Mouse (Mus musculus): Measurements from ENCODE around the gene Nudt3. TPM values are rescaled to one million over a fixed set of nuclear protein-coding genes. Genes with fewer than 3 reads are reported as not detected.
A peak's percentile ranks its signal among the peaks of the same experiment; 100 is the strongest.

The Nudt3 gene
- polyA plus RNA-seq, 1 experiment from 2014 or later: 227 TPM

DNA sequence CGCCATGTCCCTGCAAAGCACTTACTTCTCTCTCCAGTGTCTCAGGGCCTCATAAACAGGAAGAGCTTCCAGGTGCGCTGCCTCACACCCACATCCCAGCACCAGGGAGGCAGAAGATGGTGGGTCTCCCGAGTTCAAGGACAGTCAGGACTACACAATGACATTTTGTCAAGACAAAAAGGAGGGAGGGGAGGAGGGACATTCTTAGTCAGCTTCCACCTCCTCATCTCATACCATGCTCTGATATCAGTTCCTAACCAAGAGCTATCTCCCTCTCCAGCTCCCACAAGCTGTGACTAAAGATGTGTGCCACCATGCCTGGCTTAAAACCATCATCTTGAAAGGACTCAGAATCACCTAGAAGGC is 11.8 kb downstream of the Nudt3 start:
- H3K4me2 ChIP-seq (replicated peaks): no peak overlapping the region
- ATAC-seq: no peak
- H3K27me3 ChIP-seq: no peaks in the 10 kb centered on the region
- H3K9ac ChIP-seq (replicated peaks): no peak overlapping the region
- H3K4me1 ChIP-seq (replicated peaks): peaks cover 50% of the 10 kb centered on the region
- WGBS: 76% methylated on average over 3 of the region's 3 CpGs
- no peaks in the 10 kb centered on the region for H3K9me3 ChIP-seq
- no peak overlapping the region; the same call in 1 of the 2 replicates for H3K27ac ChIP-seq
- H3K36me3 ChIP-seq: peaks cover 12% of the 10 kb centered on the region; the same call in 1 of the 2 replicates
- H3K4me3 ChIP-seq (replicated peaks): no peak overlapping the region

- peaks cover 57% of the 10 kb centered on the region for H3K4me1 ChIP-seq (replicated peaks)
- 0 out of 2 replicates have a peak, but pooled peaks cover 10% of the 10 kb centered on the region for H3K36me3 ChIP-seq
- no peak overlapping the region; the same call in 1 of the 2 replicates for H3K27ac ChIP-seq
- H3K9me3 ChIP-seq: no peaks in the 10 kb centered on the region
- 82% methylated on average over 10 of the region's 10 CpGs for WGBS
- no peak overlapping the region for H3K9ac ChIP-seq (replicated peaks)
- H3K4me3 ChIP-seq (replicated peaks): no peak overlapping the region
- no peak overlapping the region for H3K4me2 ChIP-seq (replicated peaks)
- H3K27me3 ChIP-seq: no peaks in the 10 kb centered on the region
- ATAC-seq: no peak
Measured at GRCm38 (mm10) chr17:27610679-27611518, 12.4 kb downstream of the Nudt3 start.

- WGBS: 91% methylated on average over 7 of the region's 7 CpGs
- no peaks in the 10 kb centered on the region for H3K27me3 ChIP-seq
Measured at GRCm38 (mm10) chr17:27609576-27609975, 13.7 kb downstream of the Nudt3 start.

DNA sequence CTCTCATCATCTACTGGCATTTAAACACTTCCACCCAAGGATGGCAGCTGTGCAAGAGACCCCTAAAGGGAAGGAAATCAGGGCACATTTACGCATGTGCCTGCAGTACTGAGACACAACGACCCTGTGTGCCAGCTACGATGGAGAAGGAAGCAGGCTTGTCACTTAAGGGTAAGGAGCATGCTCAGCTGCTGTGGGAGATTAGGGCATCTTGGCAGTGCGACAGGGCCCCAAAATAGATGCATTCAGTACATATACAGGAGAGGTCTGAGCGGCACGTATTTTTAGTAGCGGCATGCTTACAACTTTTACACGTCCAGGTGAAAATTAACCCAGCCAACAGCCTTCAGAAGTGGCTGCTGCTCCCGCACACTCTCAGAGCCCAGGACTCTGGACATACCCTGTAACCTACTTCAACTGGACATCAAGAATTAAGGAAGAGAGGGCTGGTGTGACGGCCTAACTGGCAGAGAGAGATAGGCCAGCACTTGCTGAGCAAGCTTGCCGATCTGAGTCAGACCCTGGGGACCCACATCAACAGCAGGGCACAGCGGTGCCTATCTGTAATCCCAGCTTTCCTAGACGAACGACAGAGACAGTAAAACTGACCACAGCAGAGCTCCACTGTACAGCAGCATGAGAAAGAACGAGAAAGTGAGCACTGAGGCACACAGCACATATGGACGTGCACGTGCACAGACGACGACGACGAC is 19.6 kb downstream of the Nudt3 start:
- Histone ChIP-seq H3K27me3 (no peaks in the 10 kb centered on the region), H3K9me3 (no peaks in the 10 kb centered on the region), H3K27ac (peak overlapping the region; percentile 44; the same call in 1 of the 2 replicates), H3K4me2 (replicated peaks) (no peak overlapping the region), H3K4me1 (replicated peaks) (peaks cover 66% of the 10 kb centered on the region), H3K4me3 (replicated peaks) (no peak overlapping the region), H3K9ac (replicated peaks) (no peak overlapping the region), H3K36me3 (peaks cover 11% of the 10 kb centered on the region; the same call in 1 of the 2 replicates)
- no peak for ATAC-seq
- WGBS: 79% methylated on average over 21 of the region's 21 CpGs

More at GRCm38 (mm10) chr17:27609576-27609975, 13.7 kb downstream of the Nudt3 start:
- H3K9ac ChIP-seq (replicated peaks): no peak overlapping the region
- no peak for ATAC-seq
- no peaks in the 10 kb centered on the region for H3K9me3 ChIP-seq
- H3K4me2 ChIP-seq (replicated peaks): no peak overlapping the region
- H3K4me1 ChIP-seq (replicated peaks): peaks cover 59% of the 10 kb centered on the region
- no peak overlapping the region for H3K4me3 ChIP-seq (replicated peaks)
- H3K36me3 ChIP-seq: 0 out of 2 replicates have a peak, but pooled peaks cover 10% of the 10 kb centered on the region
- no peak overlapping the region for H3K27ac ChIP-seq

DNA sequence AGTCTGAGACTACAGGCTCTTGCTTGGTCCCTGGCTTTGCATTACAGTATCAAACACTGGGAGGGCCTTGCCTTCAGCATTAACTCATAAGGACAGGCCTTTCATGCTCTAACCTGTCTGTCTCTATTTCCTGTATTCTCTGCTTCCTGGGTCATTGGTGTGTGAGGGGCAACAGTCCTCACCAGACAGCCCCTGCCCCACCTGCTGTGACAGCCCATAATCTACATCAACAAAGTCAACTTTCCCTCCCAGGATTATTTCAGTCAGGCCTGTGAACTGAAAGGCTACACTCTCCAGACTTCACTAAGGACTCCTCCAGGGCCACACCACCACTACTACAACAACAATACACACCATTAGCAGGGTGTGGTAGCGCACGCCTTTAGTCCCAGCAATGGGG is 20.3 kb downstream of the Nudt3 start:
- 98% methylated on average over 2 of the region's 2 CpGs for WGBS
- H3K9me3 ChIP-seq: no peaks in the 10 kb centered on the region
- H3K4me3 ChIP-seq (replicated peaks): no peak overlapping the region
- ATAC-seq: no peak
- H3K36me3 ChIP-seq: peaks cover 7% of the 10 kb centered on the region; the same call in 1 of the 2 replicates
- H3K27ac ChIP-seq: no peak overlapping the region
- no peaks in the 10 kb centered on the region for H3K27me3 ChIP-seq
- H3K4me2 ChIP-seq (replicated peaks): no peak overlapping the region
- no peak overlapping the region for H3K9ac ChIP-seq (replicated peaks)
- peaks cover 66% of the 10 kb centered on the region for H3K4me1 ChIP-seq (replicated peaks)

GRCm38 (mm10) chr17:27600869-27601268 is 22.4 kb downstream of the Nudt3 start:
- peaks cover 18% of the 10 kb centered on the region for H3K36me3 ChIP-seq
- H3K4me3 ChIP-seq (replicated peaks): no peak overlapping the region
- WGBS: 68% methylated on average over 5 of the region's 5 CpGs
- H3K27me3 ChIP-seq: no peaks in the 10 kb centered on the region
- no peaks in the 10 kb centered on the region for H3K9me3 ChIP-seq
- H3K4me1 ChIP-seq (replicated peaks): peaks cover 56% of the 10 kb centered on the region
- H3K4me2 ChIP-seq (replicated peaks): no peak overlapping the region
- H3K27ac ChIP-seq: peak overlapping the region; percentile 19; the same call in 1 of the 2 replicates
- ATAC-seq: no peak
- H3K9ac ChIP-seq (replicated peaks): no peak overlapping the region; the same call in 1 of the 2 replicates

- no peak overlapping the region for H3K9ac ChIP-seq (replicated peaks)
- H3K4me3 ChIP-seq (replicated peaks): no peak overlapping the region
- H3K27ac ChIP-seq: no peak overlapping the region
- peaks cover 23% of the 10 kb centered on the region for H3K36me3 ChIP-seq
- 91% methylated on average over 3 of the region's 3 CpGs for WGBS
- peaks cover 54% of the 10 kb centered on the region for H3K4me1 ChIP-seq (replicated peaks)
- H3K4me2 ChIP-seq (replicated peaks): no peak overlapping the region
- H3K27me3 ChIP-seq: no peaks in the 10 kb centered on the region
- no peaks in the 10 kb centered on the region for H3K9me3 ChIP-seq
- ATAC-seq: no peak
Measured at GRCm38 (mm10) chr17:27600286-27600685, 23.0 kb downstream of the Nudt3 start.

GRCm38 (mm10) chr17:27596376-27597190 is 26.7 kb downstream of the Nudt3 start:
- 0 out of 2 replicates have a peak overlapping the region, but pooled peaks have one; percentile 19 for H3K27ac ChIP-seq
- H3K36me3 ChIP-seq: peaks cover 49% of the 10 kb centered on the region
- ATAC-seq: no peak
- peaks cover 19% of the 10 kb centered on the region for H3K4me1 ChIP-seq (replicated peaks)
- no peak overlapping the region for H3K4me3 ChIP-seq (replicated peaks)
- H3K27me3 ChIP-seq: no peaks in the 10 kb centered on the region
- WGBS: 88% methylated on average over 21 of the region's 21 CpGs
- no peak overlapping the region for H3K9ac ChIP-seq (replicated peaks)
- H3K9me3 ChIP-seq: no peaks in the 10 kb centered on the region
- H3K4me2 ChIP-seq (replicated peaks): no peak overlapping the region

DNA sequence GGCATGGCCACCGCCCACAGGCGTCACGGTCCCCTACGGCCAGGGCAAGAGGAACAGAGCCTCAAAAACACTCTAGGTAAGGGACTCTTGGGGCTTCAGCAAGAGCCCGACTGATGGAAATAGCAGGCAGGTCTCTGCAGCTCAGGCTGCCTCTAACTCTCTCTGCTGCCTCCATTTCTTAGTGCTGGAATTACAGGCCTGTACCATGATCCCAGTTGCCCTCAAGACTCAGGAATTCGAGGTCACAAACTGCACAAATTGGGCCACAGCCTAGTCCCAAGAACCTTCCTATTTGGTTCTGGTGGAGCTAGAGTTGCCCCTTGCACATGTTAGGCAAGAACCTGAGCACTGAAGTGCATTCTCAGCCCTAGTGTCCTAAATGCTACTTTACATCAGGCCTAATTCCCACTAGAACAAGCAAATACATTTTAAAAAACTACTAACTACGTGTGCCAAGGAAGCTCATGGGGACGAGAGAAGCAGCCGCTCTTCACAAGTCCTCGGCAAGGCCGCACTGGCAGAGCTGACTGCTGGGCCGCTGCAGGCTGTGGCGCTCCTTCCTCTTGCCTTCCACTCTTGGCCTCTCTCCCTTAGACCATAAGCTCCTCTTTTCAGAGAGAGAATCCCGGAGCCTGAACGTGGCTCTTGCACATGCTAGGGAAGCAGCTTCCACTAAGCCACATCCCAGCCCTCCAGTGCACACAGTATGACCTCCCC is 27.5 kb downstream of the Nudt3 start:
- no peak overlapping the region for H3K9ac ChIP-seq (replicated peaks)
- H3K27ac ChIP-seq: 0 out of 2 replicates have a peak overlapping the region, but pooled peaks have one; percentile 19
- H3K9me3 ChIP-seq: no peaks in the 10 kb centered on the region
- peaks cover 55% of the 10 kb centered on the region for H3K36me3 ChIP-seq
- H3K4me1 ChIP-seq (replicated peaks): peaks cover 12% of the 10 kb centered on the region
- no peak for ATAC-seq
- H3K4me2 ChIP-seq (replicated peaks): no peak overlapping the region
- 90% methylated on average over 15 of the region's 15 CpGs for WGBS
- no peak overlapping the region for H3K4me3 ChIP-seq (replicated peaks)
- H3K27me3 ChIP-seq: no peaks in the 10 kb centered on the region

GRCm38 (mm10) chr17:27592565-27592910 is 30.8 kb downstream of the Nudt3 start:
- WGBS: 98% methylated on average over 7 of the region's 7 CpGs
- H3K36me3 ChIP-seq: peaks cover 83% of the 10 kb centered on the region

More at GRCm38 (mm10) chr17:27592565-27592910, 30.8 kb downstream of the Nudt3 start:
- Histone ChIP-seq H3K27me3 (no peaks in the 10 kb centered on the region), H3K4me1 (replicated peaks) (peaks cover 3% of the 10 kb centered on the region; the same call in 1 of the 2 replicates), H3K27ac (no peak overlapping the region), H3K4me2 (replicated peaks) (no peak overlapping the region), H3K9me3 (no peaks in the 10 kb centered on the region), H3K4me3 (replicated peaks) (no peak overlapping the region), H3K9ac (replicated peaks) (no peak overlapping the region)
- no peak for ATAC-seq

All from midbrain, embryonic 13.5 days (tissue).